Mouse (Mus musculus) lung, embryonic 15.5 days (tissue): ENCODE results near the gene Fzd1. TPM values are rescaled to one million over a fixed set of nuclear protein-coding genes. Genes with fewer than 3 reads are reported as not detected.

Experiments
- ATAC-seq: fragments of 200-750 bp; cut with Nextera tagmentation; 2 replicates; pipeline ENCODE4 v1.8.0; 2017; ENCODE audit warnings: moderate number of reproducible peaks, borderline replicate concordance; ENCODE audit not compliant: low FRiP score, low TSS enrichment; ENCODE audit errors: extremely low read depth
- H3K27ac ChIP-seq: fragments of 300-500 bp; sonication (generic); 2 replicates; pipeline ENCODE4 v1.5.1; 2015; ENCODE audit warnings: moderate library complexity, mild to moderate bottlenecking, inconsistent platforms
- H3K27me3 ChIP-seq: fragments of 300-500 bp; sonication (generic); 2 replicates; pipeline ENCODE4 v1.6.1; 2015; ENCODE audit warnings: inconsistent platforms
- H3K36me3 ChIP-seq: fragments of 300-500 bp; sonication (generic); 2 replicates; pipeline ENCODE4 v1.6.1; 2015; ENCODE audit warnings: inconsistent platforms
- H3K4me1 ChIP-seq: fragments of 300-500 bp; sonication (generic); 2 replicates; pipeline ENCODE4 v1.6.1; 2015; ENCODE audit warnings: inconsistent platforms
- H3K4me2 ChIP-seq: fragments of 300-500 bp; sonication (generic); 2 replicates; pipeline ENCODE4 v1.6.1; 2015; ENCODE audit warnings: inconsistent platforms, mild to moderate bottlenecking, moderate library complexity
- H3K4me3 ChIP-seq: fragments of 300-500 bp; sonication (generic); 2 replicates; pipeline ENCODE4 v1.5.1; 2015; ENCODE audit warnings: mild to moderate bottlenecking, inconsistent platforms
- H3K9ac ChIP-seq: fragments of 300-500 bp; sonication (generic); 2 replicates; pipeline ENCODE4 v1.6.1; 2015; ENCODE audit warnings: inconsistent platforms
- H3K9me3 ChIP-seq: fragments of 300-500 bp; sonication (generic); 2 replicates; pipeline ENCODE4 v1.6.1; 2016; ENCODE audit warnings: inconsistent platforms
- WGBS: fragments of 180-500 bp; shearing (Covaris S2); methylation state at CpG from one replicate; pipeline ENCODE4 v1.1.7; 2015; 5-methylcytosine and 5-hydroxymethylcytosine counted together
- polyA plus RNA-seq: library from polyadenylated mRNA; unstranded; fragments of >200 nt; fragmentation: Nextera tagmentation; extraction: Ambion mirVana; gene quantifications from 2 replicates; pipeline ENCODE4 v1.2.1, GENCODE M21; 2015

Fzd1 gene
- polyA plus RNA-seq, 1 experiment from 2014 or later, result 37.6 TPM

- Histone ChIP-seq H3K4me2 (no peak overlapping the region), H3K9me3 (no peaks in the 10 kb centered on the region), H3K9ac (no peak overlapping the region), H3K27me3 (no peaks in the 10 kb centered on the region), H3K36me3 (no peaks in the 10 kb centered on the region), H3K4me1 (no peaks in the 10 kb centered on the region; the same call in 1 of the 2 replicates), H3K4me3 (no peak overlapping the region), H3K27ac (no peak overlapping the region)
- no peak for ATAC-seq
- 63% methylated on average over 1 of the region's 1 CpGs for WGBS
Measured at GRCm38 (mm10) chr5:4770609-4771008, 12.8 kb upstream of the Fzd1 start.

GRCm38 (mm10) chr5:4767896-4768295 lies 10.1 kb upstream of the Fzd1 start:
- no peak for ATAC-seq
- WGBS, result 35% methylated on average over 2 of the region's 2 CpGs

GRCm38 (mm10) chr5:4766719-4767118 lies 8.9 kb upstream of the Fzd1 start:
- WGBS, result 50% methylated on average over 5 of the region's 5 CpGs
- H3K4me1 ChIP-seq, result no peaks in the 10 kb centered on the region; the same call in 1 of the 2 replicates
- H3K9ac ChIP-seq, result no peak overlapping the region
- H3K4me3 ChIP-seq, result no peak overlapping the region
- H3K4me2 ChIP-seq, result no peak overlapping the region
- no peaks in the 10 kb centered on the region for H3K27me3 ChIP-seq
- no peak overlapping the region for H3K27ac ChIP-seq
- H3K9me3 ChIP-seq, result no peaks in the 10 kb centered on the region
- no peak for ATAC-seq
- no peaks in the 10 kb centered on the region for H3K36me3 ChIP-seq

More at GRCm38 (mm10) chr5:4767896-4768295, 10.1 kb upstream of the Fzd1 start:
- Histone ChIP-seq H3K27ac (no peak overlapping the region), H3K4me3 (no peak overlapping the region), H3K9me3 (no peaks in the 10 kb centered on the region), H3K27me3 (no peaks in the 10 kb centered on the region), H3K9ac (no peak overlapping the region), H3K4me1 (no peaks in the 10 kb centered on the region; the same call in 1 of the 2 replicates), H3K4me2 (no peak overlapping the region), H3K36me3 (no peaks in the 10 kb centered on the region)

GRCm38 (mm10) chr5:4761891-4762290 lies 4.1 kb upstream of the Fzd1 start:
- H3K4me2 ChIP-seq, result no peak overlapping the region
- no peak overlapping the region for H3K27ac ChIP-seq
- H3K9me3 ChIP-seq, result no peaks in the 10 kb centered on the region
- H3K4me1 ChIP-seq, result peaks cover 7% of the 10 kb centered on the region
- H3K4me3 ChIP-seq, result no peak overlapping the region
- ATAC-seq, result no peak
- no peaks in the 10 kb centered on the region for H3K27me3 ChIP-seq
- no peak overlapping the region for H3K9ac ChIP-seq
- no peaks in the 10 kb centered on the region for H3K36me3 ChIP-seq

- Histone ChIP-seq H3K27me3 (no peaks in the 10 kb centered on the region), H3K4me3 (peak overlapping the region; percentile 58), H3K9ac (peak overlapping the region; percentile 54), H3K36me3 (no peaks in the 10 kb centered on the region), H3K9me3 (no peaks in the 10 kb centered on the region), H3K27ac (peak overlapping the region; percentile 95), H3K4me2 (peak overlapping the region; percentile 90), H3K4me1 (peaks cover 21% of the 10 kb centered on the region; the same call in 1 of the 2 replicates)
- WGBS, result under 1% methylated on average over 23 of the region's 23 CpGs
- peak; percentile 41 for ATAC-seq
Measured at GRCm38 (mm10) chr5:4758331-4759080, 671 bp upstream of the Fzd1 start.

- Histone ChIP-seq H3K9ac (peak overlapping the region; percentile 91), H3K9me3 (no peaks in the 10 kb centered on the region), H3K27ac (peak overlapping the region; percentile 95), H3K4me1 (peaks cover 21% of the 10 kb centered on the region; the same call in 1 of the 2 replicates), H3K4me3 (peak overlapping the region; percentile 58), H3K4me2 (peak overlapping the region; percentile 90), H3K36me3 (no peaks in the 10 kb centered on the region), H3K27me3 (no peaks in the 10 kb centered on the region)
- WGBS, result under 1% methylated on average over 70 of the region's 80 CpGs
- peak; percentile 34 for ATAC-seq
Measured at GRCm38 (mm10) chr5:4756871-4757711, 744 bp downstream of the Fzd1 start.

GRCm38 (mm10) chr5:4756001-4756681 lies 1.7 kb downstream of the Fzd1 start:
- no peak for ATAC-seq
- 2% methylated on average over 43 of the region's 43 CpGs for WGBS
- Histone ChIP-seq H3K9ac (peak overlapping the region; percentile 91), H3K36me3 (no peaks in the 10 kb centered on the region), H3K4me1 (peaks cover 21% of the 10 kb centered on the region; the same call in 1 of the 2 replicates), H3K27me3 (no peaks in the 10 kb centered on the region), H3K27ac (peak overlapping the region; percentile 95), H3K4me3 (peak overlapping the region; percentile 58), H3K4me2 (peak overlapping the region; percentile 90), H3K9me3 (no peaks in the 10 kb centered on the region)

- Histone ChIP-seq H3K4me1 (peaks cover 21% of the 10 kb centered on the region; the same call in 1 of the 2 replicates), H3K4me3 (peak overlapping the region; percentile 58), H3K27me3 (no peaks in the 10 kb centered on the region), H3K4me2 (peak overlapping the region; percentile 90), H3K27ac (0 out of 2 replicates have a peak overlapping the region, but pooled peaks have one; percentile 23), H3K9ac (peak overlapping the region; percentile 91), H3K36me3 (no peaks in the 10 kb centered on the region), H3K9me3 (no peaks in the 10 kb centered on the region)
- ATAC-seq, result no peak
- 18% methylated on average over 11 of the region's 11 CpGs for WGBS
Measured at GRCm38 (mm10) chr5:4755326-4755725, 2.5 kb downstream of the Fzd1 start.

- Histone ChIP-seq H3K4me1 (peaks cover 20% of the 10 kb centered on the region; the same call in 1 of the 2 replicates), H3K4me2 (peak overlapping the region; percentile 90), H3K4me3 (peak overlapping the region; percentile 58), H3K27me3 (no peaks in the 10 kb centered on the region), H3K9me3 (no peaks in the 10 kb centered on the region), H3K9ac (peak overlapping the region; percentile 91; the same call in 1 of the 2 replicates), H3K27ac (no peak overlapping the region), H3K36me3 (no peaks in the 10 kb centered on the region)
- no peak for ATAC-seq
- WGBS, result 27% methylated on average over 9 of the region's 9 CpGs
Measured at GRCm38 (mm10) chr5:4754701-4755281, 3.0 kb downstream of the Fzd1 start.

GRCm38 (mm10) chr5:4753161-4753560 lies 4.7 kb downstream of the Fzd1 start:
- H3K9me3 ChIP-seq, result no peaks in the 10 kb centered on the region
- H3K27ac ChIP-seq, result no peak overlapping the region
- H3K36me3 ChIP-seq, result no peaks in the 10 kb centered on the region
- H3K4me2 ChIP-seq, result no peak overlapping the region
- ATAC-seq, result no peak
- no peak overlapping the region for H3K4me3 ChIP-seq
- WGBS, result 84% methylated on average over 5 of the region's 5 CpGs
- no peak overlapping the region for H3K9ac ChIP-seq
- peaks cover 13% of the 10 kb centered on the region; the same call in 1 of the 2 replicates for H3K4me1 ChIP-seq
- H3K27me3 ChIP-seq, result no peaks in the 10 kb centered on the region

GRCm38 (mm10) chr5:4742722-4743121 lies 15.1 kb downstream of the Fzd1 start:
- Histone ChIP-seq H3K9ac (no peak overlapping the region), H3K4me1 (no peaks in the 10 kb centered on the region), H3K27me3 (no peaks in the 10 kb centered on the region), H3K27ac (no peak overlapping the region), H3K4me2 (no peak overlapping the region), H3K9me3 (no peaks in the 10 kb centered on the region), H3K4me3 (no peak overlapping the region), H3K36me3 (no peaks in the 10 kb centered on the region)
- 73% methylated on average over 4 of the region's 4 CpGs for WGBS
- no peak for ATAC-seq
